Mouse (Mus musculus) small intestine, adult 2 months (tissue): Measurements from ENCODE around the gene Cdc42ep3. TPM values are rescaled to one million over a fixed set of nuclear protein-coding genes. Genes with fewer than 3 reads are reported as not detected.

Source experiments
- H3K27ac ChIP-seq: fragments of 200-500 bp; 2 replicates; pipeline ENCODE4 v1.5.1; 2012; ENCODE audit warnings: low read depth, low read length, control low read depth, inconsistent platforms; ENCODE audit not compliant: insufficient read depth
- H3K27me3 ChIP-seq: fragments of 200-500 bp; 2 replicates; pipeline ENCODE4 v1.6.1; 2012; ENCODE audit warnings: mild to moderate bottlenecking, moderate library complexity, low read length, inconsistent platforms; ENCODE audit not compliant: control insufficient read depth, insufficient read depth
- H3K36me3 ChIP-seq: fragments of 200-500 bp; 2 replicates; pipeline ENCODE4 v1.6.1; 2012; ENCODE audit warnings: mild to moderate bottlenecking, low read length, control low read depth, inconsistent platforms; ENCODE audit not compliant: control insufficient read depth, insufficient read depth
- H3K4me1 ChIP-seq: fragments of 200-500 bp; 2 replicates; pipeline ENCODE4 v1.6.1; 2012; ENCODE audit warnings: low read length, inconsistent platforms, mixed read lengths; ENCODE audit not compliant: control insufficient read depth, insufficient read depth, insufficient read length
- H3K4me3 ChIP-seq: fragments of 200-500 bp; 2 replicates; pipeline ENCODE4 v1.5.1; 2012; ENCODE audit warnings: low read depth, mild to moderate bottlenecking, control low read depth, inconsistent platforms, low read length, moderate library complexity
- CTCF ChIP-seq: fragments of 200-500 bp; IDR thresholded peaks from 2 replicates; pipeline ENCODE4 v1.5.1; 2012; ENCODE audit warnings: low read depth, mild to moderate bottlenecking, control low read depth, inconsistent platforms, low read length, moderate library complexity, mixed read lengths; ENCODE audit not compliant: insufficient replicate concordance, insufficient read length; ENCODE audit errors: extremely low read depth
- POLR2A ChIP-seq: fragments of 200-500 bp; IDR thresholded peaks from 2 replicates; pipeline ENCODE4 v1.6.1; 2012; ENCODE audit warnings: low read depth, mild to moderate bottlenecking, control low read depth, inconsistent platforms, low read length, moderate library complexity
- WGBS: fragments of 180-500 bp; shearing (Covaris S2); methylation state at CpG from one replicate; pipeline ENCODE4 v1.1.7; 2018; 5-methylcytosine and 5-hydroxymethylcytosine counted together
- polyA plus RNA-seq: library from polyadenylated mRNA; depleted of rRNA; stranded (reverse); fragments of >200 nt; gene quantifications from 2 replicates; pipeline ENCODE4 v1.2.3, GENCODE M21; 2012

Gene Cdc42ep3
- polyA plus RNA-seq, 1 experiment: 4.4 TPM

DNA sequence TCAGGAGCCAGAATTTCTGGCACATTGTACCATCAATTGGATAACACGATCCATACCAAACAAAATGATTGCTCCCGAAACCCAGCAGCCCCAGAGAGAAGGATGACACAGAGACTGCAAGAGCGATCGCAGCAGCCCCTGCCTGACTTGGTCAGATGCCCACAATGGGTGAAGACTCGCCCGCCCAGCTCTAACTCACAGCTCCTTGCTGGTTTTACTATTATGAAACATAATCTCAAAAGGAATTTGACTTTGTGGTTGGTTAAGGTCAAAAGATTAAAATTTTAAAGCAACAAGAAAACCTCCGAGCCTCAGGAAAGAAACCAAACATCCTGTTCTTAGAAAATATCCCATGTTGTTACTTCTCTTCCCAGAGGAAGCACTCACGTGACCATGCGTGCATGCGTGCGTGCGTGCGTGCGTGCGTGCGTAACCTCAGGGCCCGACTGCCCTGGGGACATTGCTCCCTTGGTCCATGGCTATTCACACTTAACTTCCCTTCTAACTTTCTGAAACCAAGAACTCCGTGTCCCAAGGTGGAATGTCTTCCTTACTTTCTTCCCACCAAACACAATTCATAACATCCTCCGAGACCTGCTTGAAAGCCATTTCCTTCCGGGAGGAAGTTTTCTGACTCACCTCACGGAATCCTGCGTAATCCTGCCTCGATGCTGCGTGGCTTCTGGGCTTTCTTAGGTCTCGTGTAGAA lies 9.7 kb downstream of the Cdc42ep3 start:
- TF ChIP-seq CTCF: no peak
- no peak for TF ChIP-seq POLR2A
- WGBS: 82% methylated on average over 25 of the region's 25 CpGs
- Histone ChIP-seq H3K4me3 (no peak overlapping the region), H3K36me3 (no peaks in the 10 kb centered on the region), H3K4me1 (peaks cover 5% of the 10 kb centered on the region; the same call in 1 of the 2 replicates), H3K27ac (no peak overlapping the region), H3K27me3 (no peaks in the 10 kb centered on the region)

DNA sequence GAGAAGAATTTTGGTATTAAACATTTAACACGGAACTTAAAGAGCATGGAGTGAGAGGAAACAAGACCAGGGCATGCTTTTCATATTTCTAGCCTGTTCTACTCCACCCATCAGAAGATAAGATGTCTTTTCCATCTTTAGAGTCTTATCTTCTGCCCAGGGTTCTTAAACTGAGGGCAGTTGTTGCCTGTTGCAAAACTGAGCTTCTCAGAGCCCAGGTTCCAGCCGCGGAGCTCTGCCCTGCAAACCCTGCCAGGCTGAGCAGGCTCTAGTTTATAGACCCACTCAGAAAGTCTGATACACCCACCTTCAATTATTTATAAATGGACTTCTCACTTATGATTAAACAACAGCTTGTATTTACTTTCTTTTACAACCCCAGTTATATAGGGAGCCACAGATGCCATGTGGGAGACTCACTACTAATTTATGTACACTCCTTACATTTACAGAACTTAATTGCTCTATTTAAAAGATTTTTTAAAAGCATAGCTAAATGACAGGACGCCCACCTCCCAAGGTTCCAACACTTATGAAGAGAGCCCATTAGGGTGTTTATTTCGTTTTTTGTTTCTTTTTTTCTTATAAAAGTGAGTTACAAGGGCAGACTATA lies 11.5 kb downstream of the Cdc42ep3 start:
- 43% methylated on average over 5 of the region's 5 CpGs for WGBS
- H3K4me3 ChIP-seq: no peak overlapping the region
- TF ChIP-seq POLR2A (no peak), CTCF (no peak)

GRCm38 (mm10) chr17:79342639-79343333 lies 12.1 kb downstream of the Cdc42ep3 start:
- TF ChIP-seq CTCF (no peak), POLR2A (no peak)
- Histone ChIP-seq H3K4me3 (no peak overlapping the region), H3K27ac (no peak overlapping the region), H3K4me1 (peaks cover 4% of the 10 kb centered on the region; the same call in 1 of the 2 replicates), H3K27me3 (no peaks in the 10 kb centered on the region), H3K36me3 (no peaks in the 10 kb centered on the region)
- WGBS: 56% methylated on average over 3 of the region's 3 CpGs

More for the DNA sequence above, 11.5 kb downstream of the Cdc42ep3 start:
- no peaks in the 10 kb centered on the region for H3K36me3 ChIP-seq
- no peaks in the 10 kb centered on the region for H3K27me3 ChIP-seq
- H3K4me1 ChIP-seq: peaks cover 2% of the 10 kb centered on the region; the same call in 1 of the 2 replicates
- H3K27ac ChIP-seq: no peak overlapping the region

DNA sequence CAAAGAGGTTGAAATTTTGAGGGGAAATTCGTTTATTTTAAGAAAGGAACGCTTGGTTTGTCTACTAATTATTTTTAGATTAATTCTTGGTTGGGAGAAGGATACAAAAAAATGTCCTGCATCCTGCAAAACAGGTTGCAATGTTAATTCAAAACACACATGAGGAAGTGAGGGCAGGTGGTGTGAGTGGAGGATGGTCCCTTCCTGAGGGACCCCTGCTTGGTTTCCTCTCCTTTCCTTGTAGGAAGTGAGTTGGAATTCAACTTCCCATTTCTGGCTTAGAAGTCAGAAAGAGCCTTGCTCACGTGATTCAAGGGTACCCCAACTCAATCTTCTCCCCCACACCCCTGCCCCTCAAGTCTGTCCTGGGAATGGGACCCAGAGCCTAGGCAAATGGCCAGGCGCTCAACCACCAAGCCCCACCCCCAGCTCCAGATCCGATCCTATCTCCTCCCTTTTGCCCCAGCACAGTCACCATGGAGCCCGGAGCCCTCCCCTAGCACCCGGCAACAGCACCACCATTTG lies 12.9 kb downstream of the Cdc42ep3 start:
- Histone ChIP-seq H3K27ac (no peak overlapping the region), H3K36me3 (no peaks in the 10 kb centered on the region), H3K4me3 (no peak overlapping the region), H3K4me1 (peaks cover 2% of the 10 kb centered on the region; the same call in 1 of the 2 replicates), H3K27me3 (no peaks in the 10 kb centered on the region)
- 68% methylated on average over 7 of the region's 7 CpGs for WGBS
- TF ChIP-seq CTCF (no peak), POLR2A (no peak)

DNA sequence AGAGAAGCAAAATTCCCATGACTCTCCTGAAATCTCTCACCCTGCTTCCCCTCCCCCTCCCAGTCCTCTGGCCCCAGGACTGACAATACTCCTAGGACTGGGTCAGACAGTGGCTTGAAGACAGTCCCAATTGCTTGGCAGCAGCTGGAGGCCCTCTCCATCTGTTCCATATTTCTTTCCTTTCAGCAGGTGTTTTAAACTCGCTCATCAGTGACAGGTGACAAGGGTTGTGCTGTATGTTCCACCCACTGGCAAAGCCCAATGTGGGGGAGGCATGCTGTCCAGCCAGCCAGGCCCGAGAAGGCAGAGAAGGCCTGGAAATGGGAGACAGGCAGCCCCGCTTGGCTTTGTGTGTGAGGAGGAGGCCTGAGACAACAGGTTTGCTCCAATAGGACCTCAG lies 17.4 kb downstream of the Cdc42ep3 start:
- WGBS: 80% methylated on average over 3 of the region's 3 CpGs

GRCm38 (mm10) chr17:79334701-79335100 lies 20.2 kb downstream of the Cdc42ep3 start:
- TF ChIP-seq CTCF (no peak), POLR2A (no peak)
- Histone ChIP-seq H3K27ac (no peak overlapping the region), H3K36me3 (peaks cover 4% of the 10 kb centered on the region; the same call in 1 of the 2 replicates), H3K4me3 (no peak overlapping the region), H3K4me1 (peaks cover 2% of the 10 kb centered on the region; the same call in 1 of the 2 replicates), H3K27me3 (no peaks in the 10 kb centered on the region)
- WGBS: 88% methylated on average over 11 of the region's 11 CpGs

More for the DNA sequence above, 17.4 kb downstream of the Cdc42ep3 start:
- Histone ChIP-seq H3K27me3 (no peaks in the 10 kb centered on the region), H3K36me3 (peaks cover 4% of the 10 kb centered on the region; the same call in 1 of the 2 replicates), H3K4me3 (no peak overlapping the region), H3K27ac (no peak overlapping the region), H3K4me1 (peaks cover 2% of the 10 kb centered on the region; the same call in 1 of the 2 replicates)
- TF ChIP-seq POLR2A (no peak), CTCF (no peak)
